Mouse (Mus musculus): Measurements from ENCODE around the gene Tm4sf19.

The Tm4sf19 gene

DNA sequence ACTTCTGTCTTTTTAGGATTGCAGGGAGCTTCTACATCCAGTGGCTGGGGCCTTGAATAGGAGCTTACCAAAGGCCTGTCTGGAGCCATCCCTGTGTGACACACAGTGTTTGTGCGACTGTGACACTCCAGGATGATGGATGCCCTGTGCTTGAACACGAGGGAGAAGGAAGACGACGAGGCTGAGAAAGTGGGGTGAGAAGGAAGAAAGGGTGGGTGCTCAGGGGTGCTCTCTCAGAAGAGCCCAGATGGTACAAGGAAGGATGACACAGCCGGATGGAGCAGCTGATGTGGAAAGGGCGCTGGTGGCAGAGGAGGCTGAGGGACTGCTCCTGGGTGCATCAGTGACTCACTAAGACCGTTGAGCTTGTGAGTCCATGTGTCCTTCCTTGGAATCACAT is at the start of gene Tm4sf19:
Gene Tm4sf19, plus strand, starts transcription at position 240 of the 400 bp plus-strand sequence.
- no peak for DNase-seq

DNA sequence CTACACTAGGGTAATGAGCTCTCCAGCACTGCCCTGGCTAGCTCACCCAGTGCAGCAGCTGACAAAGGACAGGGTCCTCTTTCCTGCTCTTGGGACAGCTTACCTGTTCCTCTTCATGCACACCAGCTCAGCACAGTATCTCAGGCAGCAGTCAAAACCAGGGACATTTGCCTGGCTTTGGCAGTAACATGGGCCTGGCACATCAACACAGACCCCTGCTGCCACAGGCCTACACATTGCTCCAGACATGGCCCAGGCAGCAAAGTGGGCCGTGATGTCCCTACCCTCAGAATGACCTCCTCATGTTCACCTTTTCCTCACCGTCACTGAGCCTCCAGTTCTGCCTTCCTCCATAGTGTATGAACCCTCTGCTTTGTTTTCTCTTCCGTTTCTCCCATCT is 49.5 kb upstream of the Tm4sf19 start:
- DNase-seq = peak; percentile 13

DNA sequence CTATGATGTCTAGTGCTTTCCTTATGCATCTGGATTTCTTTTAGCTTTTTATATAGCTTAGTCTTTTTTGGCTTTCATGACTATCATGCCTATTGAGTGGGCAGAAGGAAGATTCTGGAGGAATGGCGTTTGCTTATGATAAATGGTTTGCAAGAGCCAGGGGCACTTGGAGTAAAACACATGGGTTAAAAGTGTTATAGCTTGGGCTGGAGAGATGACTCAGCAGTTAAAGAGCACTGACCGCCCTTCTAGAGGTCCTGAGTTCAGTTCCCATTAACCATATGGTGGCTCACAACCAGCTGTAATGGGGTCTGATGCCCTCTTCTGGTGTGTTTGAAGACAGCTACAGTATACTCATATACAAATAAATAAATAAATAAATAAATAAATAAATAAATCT is 36.8 kb upstream of the Tm4sf19 start:
- no peak for DNase-seq

DNA sequence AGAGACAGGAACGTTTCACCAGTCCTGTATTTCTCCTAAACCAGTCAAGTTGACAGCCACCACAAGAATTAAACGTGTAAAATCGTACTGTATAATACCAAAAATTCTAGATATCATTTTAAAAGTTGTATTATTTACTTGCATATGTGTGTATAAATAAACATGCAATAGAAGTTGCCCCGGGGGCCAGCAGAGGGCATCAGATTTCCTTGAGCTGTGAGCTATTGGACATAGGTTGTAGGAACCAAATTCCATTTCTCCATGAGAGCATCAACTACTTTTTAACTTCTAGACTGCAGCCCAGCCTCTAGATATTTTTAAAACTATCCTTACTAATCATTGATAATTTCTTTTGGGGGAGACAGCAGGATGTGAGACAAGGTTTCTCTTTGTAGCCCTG is 29.0 kb upstream of the Tm4sf19 start:
- peak; percentile 17 for DNase-seq

DNA sequence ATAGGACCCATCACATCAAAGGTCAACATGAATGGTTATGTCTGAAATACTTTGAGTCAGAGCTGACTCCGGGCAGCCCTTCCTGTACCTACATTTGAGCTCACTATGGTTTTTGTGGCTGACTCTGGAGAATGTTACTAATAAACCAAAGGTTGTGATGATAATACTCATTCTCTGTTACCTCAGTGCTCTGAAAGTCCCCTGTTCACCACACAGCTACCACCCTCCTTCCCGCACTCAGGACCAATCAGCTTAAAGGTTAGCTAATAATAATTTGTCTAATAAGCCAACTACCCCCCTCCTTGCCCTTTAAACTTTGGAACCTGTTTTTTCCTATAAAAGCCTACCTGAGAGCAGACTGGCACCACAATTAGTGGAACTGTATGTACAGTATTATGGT is 20.7 kb upstream of the Tm4sf19 start:
- no peak for DNase-seq

DNA sequence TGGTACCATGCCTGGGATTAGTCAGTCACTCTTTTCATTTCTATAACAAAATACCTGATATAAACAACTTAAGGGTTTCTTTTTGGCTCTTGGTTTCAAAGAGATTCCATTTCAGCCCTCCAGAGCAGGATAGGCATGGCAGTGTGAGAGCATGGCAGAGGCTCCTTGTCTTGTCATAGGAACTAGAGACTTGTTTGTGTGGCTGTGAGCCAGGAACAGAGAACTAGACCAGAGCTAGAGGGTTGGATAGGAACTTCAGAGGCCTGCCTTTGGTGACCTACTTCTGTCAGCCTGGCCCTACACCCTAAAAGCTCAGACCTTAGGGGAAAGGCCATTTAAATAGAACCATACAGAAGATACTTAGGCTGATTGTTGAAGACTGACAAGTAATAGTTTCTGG is 17.4 kb upstream of the Tm4sf19 start:
- no peak for DNase-seq

DNA sequence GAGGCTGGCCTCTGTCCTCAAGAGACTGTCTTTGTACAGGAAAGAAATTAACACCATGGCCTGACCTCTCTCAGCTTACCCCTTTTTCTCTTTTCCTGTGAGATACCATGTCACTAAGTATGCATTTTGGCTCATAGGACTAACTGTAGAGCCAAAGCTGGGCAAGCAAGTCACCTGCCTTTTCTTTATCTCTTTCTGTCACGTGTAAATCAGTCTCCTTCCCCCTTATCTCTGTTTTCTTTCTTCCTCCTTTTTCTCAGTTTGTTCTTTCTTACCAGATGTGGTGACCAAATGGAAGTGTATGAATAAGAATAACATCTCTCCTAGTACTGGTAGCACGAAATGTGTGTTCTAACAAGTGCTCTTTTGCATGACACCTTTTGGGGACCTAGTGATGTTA is 15.4 kb upstream of the Tm4sf19 start:
- no peak for DNase-seq

DNA sequence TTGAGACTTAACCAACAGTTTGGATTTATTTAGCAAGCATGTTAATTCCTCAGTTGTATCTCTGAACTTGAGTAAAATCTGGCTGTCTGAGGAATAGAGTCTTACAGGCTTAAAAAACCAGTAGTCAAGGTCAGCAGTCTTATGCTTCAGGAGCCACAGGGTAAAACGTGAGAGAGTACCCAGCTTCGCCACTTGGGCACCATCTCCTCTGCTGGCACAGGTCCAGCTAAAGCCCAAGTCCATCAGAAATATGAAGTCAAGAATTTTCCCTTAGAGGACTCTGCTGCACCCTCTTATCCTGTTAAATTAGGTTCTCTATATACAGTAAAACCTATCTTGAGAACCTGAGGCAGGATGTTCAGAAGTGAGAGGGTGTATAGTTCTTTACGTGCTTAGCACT is 13.5 kb upstream of the Tm4sf19 start:
- no peak for DNase-seq

DNA sequence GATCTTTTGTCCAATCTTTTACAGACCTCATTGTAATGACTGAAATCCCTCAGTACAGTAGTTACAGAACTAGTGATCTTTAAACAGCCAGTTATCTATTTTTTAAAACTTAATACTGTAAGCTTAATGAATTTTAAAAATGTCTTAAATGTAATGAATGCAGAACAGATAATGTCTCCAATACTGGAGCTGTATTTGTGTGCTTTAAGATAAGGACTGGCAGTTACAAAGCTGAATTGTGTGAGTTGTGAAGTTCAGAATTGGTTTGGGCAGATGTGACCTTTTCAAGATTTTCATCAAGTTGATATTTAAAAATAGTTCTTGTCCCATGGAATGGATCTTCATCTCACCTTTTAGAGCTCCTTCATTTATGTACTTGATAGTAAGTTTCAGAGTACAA is 11.3 kb upstream of the Tm4sf19 start:
- no peak for DNase-seq

DNA sequence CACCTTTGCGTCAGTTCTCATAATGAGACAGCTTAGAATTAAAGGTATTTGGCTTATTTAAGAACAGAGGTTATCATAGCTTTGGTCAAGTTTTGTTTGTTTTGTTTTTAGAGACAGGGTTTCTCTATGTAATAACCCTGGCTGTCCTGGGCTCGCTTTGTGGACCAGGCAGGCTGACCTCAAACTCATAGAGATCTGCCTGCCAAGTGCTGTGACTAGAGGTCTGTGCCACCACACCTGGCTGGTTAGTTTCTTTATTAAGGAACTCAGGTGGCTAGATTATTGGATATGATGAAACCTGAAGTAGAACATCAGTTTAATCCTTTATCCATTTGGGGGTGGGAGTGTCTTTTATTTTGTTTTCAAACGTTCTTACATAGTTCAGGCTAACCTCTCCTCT is 10.5 kb upstream of the Tm4sf19 start:
- no peak for DNase-seq

DNA sequence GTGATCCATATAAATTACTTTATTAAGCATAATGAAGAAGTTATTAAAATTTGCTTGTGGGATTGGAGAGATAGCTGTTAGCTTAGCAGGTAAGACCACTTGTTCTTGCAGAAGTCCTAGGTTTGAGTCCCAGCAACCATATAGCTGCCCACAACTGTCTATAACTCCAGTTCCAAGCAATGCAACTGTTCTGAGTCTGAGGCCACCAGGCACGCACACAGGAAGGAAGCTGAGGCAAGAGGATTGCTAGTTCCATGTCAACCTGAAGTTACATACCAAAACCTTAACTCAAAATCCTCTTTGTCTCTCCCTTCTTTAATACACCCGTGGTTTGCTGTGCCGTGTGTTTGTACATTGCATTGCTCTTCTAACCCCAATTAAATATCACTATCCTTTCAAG is 9.4 kb upstream of the Tm4sf19 start:
- no peak for DNase-seq

DNA sequence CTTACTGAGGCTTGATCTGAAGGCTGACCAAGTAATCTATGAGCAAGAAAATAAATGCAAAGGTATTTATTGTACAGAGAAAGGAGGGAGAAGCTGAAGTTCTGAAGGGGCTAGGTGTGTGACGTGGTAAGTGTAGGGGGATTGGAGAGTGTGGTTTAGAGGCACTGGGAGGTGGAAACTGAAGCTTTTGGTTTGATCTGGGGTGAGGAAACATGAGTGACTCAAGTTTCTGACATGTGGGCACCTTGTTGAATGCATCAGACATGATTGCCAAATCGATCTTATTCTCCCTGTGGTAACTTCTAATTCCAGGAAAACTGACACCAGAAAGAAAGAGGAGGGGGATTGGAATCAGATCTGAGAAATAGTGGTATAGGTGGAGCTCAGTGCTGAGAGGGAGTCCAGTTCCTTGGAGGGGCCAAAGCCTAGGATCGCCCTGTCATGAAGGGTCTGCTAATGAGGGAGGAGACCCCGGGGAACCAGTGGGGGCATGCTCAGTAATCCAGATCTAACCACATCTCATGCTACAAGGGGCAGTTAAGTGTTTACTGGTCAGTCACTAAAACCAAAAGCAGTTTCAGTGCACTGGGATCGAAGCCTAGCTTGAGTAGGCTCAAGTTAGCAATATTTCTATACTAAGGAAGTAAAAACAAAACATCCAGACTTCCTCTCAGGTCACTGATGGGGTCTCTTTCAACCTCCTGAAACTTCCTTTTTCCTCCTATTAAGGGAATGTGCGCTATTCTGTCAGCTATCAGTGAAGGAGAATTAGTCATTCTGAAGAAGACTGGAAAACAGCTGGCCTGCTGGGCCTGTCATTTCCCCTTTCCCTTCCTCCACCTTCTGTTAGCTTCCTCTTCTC is 4.4 kb upstream of the Tm4sf19 start:
- DNase-seq = no peak

DNA sequence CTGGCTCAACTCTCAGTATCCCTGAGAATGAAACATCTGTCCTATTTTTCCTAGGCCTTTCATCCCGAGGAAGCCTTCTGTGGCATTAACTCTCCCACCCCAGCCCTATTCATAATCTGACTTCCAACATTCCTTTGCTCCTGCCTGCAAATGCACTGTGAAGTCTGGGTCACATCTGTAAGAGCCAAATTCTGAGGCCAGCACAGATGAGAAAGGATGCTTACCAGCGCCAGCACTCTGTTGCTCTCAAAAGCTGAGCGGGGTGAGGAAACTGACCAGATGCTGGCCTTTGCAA is 3.8 kb upstream of the Tm4sf19 start:
- DNase-seq = no peak

DNA sequence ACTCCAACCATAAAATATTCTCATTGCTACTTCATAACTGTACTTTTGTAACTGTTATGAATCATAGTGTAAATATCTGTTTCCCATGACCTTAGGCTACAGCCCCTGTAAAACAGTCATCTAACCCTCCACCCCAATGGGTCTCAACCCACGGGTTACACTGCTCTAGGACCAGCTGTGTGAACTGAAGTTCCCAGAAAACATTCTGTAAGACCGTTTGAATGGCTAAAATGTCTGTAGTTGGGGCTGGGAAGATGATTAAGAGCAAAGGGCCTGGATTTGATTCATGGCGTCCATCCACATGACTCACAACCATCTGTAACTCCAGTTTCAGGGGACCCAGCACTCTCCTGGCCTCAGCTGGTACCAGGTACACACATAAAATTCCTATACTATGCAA is 2.1 kb upstream of the Tm4sf19 start:
- no peak for DNase-seq

DNA sequence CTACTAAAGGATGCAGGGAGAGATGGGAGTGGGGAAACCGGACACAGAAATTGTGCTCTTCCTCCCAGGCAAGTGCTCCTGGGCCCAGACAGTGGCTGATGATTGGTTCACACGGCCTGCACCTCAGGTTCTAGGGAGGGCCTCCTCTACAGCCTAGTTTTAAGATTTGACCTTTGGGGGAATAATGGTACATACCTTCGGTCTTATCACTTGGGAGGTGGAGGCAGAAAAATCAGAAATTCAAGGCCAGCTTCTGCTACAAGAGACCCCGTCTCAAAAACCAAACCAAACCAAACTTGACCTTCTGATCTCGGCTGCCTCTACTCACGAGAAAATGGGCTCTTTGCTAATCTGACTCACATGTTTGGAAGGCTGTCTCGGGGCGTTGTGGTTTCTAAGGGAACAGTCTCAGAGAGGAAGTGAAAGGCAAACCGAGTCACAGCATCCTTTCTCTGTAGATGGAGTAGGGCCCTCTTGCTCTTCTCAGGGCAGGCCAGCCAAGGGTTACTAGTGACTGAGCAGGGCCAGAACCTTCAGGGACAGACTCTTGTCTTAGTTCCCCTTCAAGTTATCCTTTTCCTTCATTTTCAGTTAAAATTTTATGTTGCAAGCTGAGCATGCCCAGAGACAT is 1.1 kb downstream of the Tm4sf19 start:
- DNase-seq = no peak

DNA sequence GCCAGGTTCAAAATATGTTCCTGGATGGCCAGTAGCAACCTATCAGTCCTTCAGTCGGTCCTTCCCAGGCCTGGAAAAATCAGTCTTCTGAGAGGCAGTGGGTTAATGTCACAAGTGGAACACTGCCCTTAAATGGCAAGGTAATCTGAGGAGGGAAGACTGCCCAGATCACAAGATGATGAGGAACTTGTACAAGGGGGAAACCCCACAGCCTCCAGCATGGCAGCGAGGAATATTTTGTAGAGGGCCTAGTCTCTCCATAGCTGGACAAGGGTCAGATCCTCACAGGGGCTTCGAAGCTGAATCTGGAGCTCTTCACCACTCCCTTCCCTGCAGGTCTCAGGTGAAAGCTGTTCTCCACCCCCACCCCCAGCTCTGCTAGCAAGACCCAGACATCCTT is 2.5 kb downstream of the Tm4sf19 start:
- DNase-seq = no peak

DNA sequence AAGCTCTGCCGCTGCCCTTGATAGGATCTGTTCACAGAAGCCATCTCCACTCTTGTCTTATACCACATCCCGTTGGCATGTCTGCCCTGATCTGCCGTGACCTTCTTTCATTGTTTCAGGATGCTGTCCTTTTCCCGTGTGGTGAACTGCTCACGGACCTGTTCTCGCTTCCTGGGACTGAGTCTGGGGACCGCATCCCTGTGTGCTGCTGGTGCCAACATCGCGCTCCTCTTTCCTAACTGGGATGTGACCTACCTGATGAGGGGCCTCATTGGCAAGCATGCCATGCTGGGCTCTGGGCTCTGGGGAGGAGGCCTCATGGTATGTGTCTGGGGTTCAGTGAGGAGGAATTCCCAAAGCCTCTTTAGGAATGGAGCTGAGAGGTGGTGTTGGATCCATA is 5.4 kb downstream of the Tm4sf19 start:
- DNase-seq = no peak

DNA sequence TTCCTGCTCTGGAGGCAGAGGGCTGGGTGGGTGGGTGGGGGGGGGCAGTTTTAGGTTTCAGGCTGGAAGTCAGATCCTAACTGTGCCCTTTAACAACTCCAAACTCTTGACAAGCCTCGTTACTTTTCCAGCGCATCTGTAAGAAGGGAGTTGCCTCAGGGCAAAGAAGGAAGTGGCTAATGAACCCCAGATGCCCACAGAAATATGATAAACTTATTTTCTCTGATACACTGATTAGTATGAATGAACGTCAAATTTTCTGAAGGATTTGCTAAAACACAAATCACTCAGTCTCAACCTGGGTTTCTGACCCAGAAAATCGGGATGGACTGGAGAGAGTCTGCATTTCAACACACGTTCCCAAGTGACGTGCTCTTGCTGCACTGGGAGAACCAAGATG is 6.4 kb downstream of the Tm4sf19 start:
- DNase-seq = no peak

DNA sequence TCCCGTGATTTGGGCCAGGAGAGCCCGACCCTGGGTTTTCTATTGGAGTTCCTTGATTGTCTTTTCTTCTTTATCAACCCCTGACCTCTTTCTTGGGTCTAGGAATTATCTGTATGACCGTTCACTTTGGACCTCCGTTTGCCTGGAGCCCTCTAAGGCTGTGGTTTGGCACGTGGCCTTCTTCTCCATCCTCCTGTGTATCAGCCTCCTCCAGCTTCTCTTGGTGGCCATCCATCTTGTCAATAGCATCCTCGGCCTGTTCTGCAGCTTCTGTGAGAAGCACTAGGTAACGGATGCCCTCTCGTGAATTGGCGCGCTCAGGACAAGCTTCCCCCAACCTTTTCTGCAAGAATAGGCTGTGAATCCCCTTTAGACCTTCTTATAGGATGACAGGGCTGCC is 7.4 kb downstream of the Tm4sf19 start:
- DNase-seq = no peak

DNA sequence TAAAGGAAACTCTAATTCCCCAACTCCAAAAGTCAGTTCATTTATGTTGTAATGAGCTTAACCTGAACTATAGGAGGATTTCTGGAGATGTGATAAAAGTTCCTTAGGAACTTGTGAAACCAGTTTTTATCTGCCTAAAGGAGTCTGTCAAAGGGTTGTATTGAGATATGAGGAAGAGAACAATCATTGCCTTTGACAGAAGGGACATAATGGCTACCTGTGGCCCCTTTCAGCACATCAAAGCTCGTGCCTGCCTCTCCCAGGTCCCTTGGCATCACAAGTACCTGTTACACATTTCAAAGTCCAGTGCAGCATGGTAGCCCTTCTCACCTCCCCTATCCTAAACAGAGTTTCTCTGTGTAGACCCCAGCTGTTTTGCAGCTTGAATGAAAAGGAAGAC is 17.2 kb downstream of the Tm4sf19 start:
- no peak for DNase-seq

DNA sequence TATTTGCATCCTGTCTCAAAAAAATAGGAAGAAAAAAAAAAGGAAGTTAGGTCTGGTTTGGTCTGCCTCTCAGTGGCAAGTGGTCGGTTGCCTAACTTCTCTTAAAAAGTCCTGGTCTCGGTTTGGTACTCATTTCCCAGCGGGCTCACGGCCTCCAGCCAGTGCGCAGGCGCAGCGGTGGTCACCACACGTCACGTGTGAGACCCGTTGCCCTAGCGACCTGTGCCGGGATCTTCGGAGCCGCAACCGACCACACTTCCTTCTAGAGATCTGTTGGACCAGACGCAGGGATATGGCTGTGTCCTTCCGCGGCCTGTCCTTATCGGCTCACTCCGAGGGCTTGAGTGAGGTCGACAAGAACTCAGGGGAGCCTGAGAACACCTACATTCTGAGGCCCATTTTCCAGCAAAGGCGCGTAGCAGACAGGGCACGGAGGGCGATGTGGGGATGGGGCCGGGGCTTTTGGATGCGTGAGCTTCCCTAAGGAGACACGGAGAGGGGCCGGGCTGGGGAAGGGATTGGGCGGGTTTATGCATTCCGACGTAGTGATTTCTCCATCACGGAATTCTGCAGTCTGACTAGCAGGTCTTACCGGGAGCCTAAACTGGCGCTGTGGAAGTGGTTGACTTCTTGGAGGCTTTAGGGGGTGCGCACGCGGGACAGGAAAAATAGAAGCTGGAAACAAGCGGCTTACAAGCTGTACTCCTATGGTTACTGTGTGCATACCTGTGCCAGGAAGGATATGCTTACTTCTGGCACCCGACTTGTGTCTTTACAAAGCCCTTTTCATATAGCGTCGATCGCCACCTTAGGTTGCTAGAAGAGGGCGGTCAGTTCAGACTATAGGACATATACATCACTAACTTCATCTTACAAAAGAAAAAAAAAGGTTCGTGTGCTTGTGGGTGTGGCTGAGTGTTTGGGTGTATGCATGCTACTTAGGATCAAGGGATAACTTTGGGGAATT is 19.5 kb downstream of the Tm4sf19 start, which contains the start of gene Tctex1d2:
Gene Tctex1d2, plus strand, starts transcription at position 186 of the 967 bp plus-strand sequence.
- peak; percentile 92 for DNase-seq

DNA sequence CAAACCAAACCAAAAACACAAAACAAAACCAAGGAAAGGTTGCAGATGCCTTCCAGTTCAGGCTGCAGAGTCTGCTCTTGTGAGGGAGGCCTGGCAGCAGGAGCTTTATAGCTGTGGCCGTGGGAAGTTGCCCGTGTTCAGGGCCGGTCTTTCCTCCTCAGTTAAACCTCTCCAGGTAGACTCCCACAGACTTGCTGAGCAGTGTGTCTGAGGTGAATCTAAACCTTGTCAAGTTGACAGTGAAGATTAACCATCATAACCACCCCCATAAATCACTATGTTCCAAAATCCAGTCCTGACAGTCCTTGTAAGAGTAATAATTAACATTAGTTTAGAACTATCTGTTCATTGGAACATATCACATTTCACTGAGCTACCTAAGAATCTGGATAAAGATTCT is 27.2 kb downstream of the Tm4sf19 start:
- no peak for DNase-seq

DNA sequence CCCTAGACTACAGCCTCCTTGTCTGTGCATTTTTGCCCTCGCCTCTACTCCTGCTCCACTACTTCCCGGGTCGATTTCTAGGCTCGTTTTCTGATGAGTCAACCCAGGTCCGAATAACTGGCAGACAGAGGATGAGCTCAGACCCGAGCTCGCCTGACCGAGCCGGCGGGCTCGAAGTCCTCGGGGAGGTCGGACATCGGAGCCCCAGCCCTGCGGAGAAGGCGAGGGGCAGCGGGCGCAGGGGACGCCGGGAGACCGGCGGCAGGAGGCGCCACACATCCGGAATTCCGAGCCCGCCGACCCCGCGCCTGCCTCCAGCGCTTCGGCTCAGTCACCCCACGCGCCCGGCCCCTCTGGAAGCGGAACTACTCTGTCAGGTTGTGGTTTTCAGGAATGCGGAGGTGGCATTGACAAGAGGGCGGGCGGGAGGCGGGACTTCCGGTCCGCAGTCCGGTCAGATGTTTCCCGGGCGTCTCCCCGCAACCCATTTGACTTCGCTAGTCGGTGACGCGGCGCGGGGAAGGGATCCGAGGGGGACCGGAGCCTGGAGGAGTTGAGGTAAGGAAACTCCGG is 30.3 kb downstream of the Tm4sf19 start, which contains the start of gene Pcyt1a:
Gene Pcyt1a, plus strand, starts transcription at position 448 of the 573 bp plus-strand sequence.
- DNase-seq = peak; percentile 86

Measured in cerebellum, adult 8-10 months (tissue).